Mouse (Mus musculus) CD8-positive naive resting alpha-beta T cell, adult 2 months (primary cell): ENCODE data around the gene Lgr5.

ENCODE experiments used
- DNase-seq, 2 experiments: peaks; one replicate each; pipeline ENCODE4 v3.0.0; 2022; ENCODE audit warnings: low read depth in 2 of 2, low spot score in 2 of 2

Gene Lgr5

DNA sequence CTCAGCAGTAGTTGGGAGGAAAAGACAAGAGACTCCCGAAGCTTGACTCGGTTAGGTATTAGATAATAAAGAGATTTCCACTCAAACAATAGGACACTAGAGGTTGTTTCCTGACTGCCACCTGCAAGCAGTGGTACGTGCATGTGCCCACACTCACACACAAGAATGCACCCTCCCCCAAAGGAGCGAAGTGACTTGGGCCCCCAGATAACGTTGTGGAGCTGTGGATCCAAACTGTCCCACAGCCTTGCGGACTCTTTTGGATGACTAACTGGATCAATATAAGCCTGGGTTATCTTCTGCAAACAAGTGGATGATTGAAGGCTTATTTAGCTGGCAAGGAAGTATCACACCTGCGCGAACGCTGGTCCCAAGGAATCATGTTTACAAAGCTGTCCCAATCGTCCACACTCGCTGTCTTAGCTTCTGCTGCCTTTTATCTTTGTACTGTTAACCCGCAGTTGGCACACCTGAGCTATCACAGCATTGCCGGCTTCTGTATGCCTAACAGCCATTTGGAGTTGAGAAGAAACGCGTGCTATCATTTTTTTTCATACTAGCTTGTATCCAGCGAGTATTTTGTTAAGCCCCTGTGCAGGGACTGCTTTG is 81.8 kb downstream of the Lgr5 start:
- no peak for DNase-seq

GRCm38 (mm10) chr10:115505155-115505554 is 82.4 kb downstream of the Lgr5 start:
- DNase-seq: no peak

DNA sequence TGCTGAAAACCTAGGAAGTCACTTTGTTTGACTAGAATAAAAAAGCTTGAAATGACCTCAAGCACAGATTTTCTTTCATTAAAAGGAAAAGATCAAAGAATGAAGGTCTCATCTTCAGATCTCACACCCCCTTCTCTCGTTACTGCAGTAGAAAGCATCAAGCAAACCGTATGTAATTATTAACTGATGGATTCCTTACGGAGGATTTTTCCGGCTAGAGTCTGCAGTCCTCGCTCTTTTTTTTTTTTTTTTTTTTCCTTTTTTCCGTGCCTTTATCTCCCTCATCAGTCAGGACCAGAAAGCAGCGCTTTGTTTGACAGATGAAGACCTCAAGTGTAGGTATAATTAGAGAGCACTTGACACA is 93.8 kb downstream of the Lgr5 start:
- no peak for DNase-seq

- no peak for DNase-seq
These were observed 94.4 kb downstream of the Lgr5 start for GRCm38 (mm10) chr10:115492956-115493777.

GRCm38 (mm10) chr10:115491803-115492510 is 95.6 kb downstream of the Lgr5 start:
- no peak for DNase-seq

DNA sequence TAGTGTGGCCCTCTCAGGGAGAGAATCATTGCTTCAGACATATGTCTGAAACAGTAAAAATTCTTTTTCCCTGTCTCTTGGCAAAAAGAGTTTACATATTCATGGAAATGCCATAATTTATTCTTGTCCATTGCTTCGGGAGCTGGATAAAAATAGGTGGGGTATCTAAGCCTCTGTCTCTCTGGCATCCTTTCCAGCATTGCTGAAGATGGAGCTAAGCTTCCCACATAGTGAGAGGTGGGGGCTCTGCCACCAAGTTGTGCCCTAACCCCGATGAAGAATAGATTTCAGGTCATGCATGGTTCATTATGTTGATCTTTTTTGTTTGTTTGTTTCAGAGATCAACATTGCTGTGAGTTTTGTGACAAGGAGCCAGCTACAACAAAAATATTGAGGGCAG is 102.0 kb downstream of the Lgr5 start:
- no peak for DNase-seq

- no peak for DNase-seq
These were observed 102.9 kb downstream of the Lgr5 start for GRCm38 (mm10) chr10:115484660-115485059.

- DNase-seq: no peak
These were observed 109.0 kb downstream of the Lgr5 start for GRCm38 (mm10) chr10:115478441-115479141.

- DNase-seq: no peak
These were observed 111.1 kb downstream of the Lgr5 start for GRCm38 (mm10) chr10:115476506-115476905.

GRCm38 (mm10) chr10:115475000-115475550 is 112.5 kb downstream of the Lgr5 start:
- no peak for DNase-seq

GRCm38 (mm10) chr10:115473213-115473961 is 114.2 kb downstream of the Lgr5 start:
- DNase-seq: no peak

DNA sequence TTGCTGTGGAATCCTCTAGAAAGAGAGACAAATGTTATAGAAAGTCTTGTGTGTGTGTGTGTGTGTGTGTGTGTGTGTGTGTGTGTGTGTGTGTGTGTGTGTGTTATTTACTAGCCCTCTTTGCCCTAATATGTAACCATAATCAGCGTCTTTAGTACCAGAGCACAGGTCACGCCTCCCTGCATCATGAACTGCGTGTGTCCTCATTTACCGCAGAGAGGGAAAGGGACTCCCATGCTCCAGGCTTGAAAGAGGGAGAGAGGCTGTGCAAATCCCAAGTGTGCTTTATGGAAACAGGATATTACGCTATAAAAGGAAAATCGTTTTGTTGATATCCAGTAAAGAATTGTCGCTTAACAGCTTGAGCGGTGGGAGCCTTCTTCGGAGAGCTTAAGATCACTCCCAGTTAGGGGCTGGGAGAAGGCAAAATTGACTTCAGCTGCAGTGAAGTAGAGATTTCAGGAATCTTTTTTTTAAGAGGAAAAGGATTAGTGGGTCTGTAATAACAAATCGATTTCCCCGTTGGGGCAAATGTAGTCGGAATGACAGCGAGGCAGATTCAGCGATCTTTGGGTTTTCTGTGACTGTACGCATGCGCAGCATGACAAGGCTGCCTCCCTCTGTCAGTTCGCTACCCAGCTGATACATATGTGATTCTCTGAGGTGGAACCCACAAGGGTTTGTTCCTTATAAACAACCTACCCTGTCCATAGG is 116.8 kb downstream of the Lgr5 start:
- DNase-seq: no peak

DNA sequence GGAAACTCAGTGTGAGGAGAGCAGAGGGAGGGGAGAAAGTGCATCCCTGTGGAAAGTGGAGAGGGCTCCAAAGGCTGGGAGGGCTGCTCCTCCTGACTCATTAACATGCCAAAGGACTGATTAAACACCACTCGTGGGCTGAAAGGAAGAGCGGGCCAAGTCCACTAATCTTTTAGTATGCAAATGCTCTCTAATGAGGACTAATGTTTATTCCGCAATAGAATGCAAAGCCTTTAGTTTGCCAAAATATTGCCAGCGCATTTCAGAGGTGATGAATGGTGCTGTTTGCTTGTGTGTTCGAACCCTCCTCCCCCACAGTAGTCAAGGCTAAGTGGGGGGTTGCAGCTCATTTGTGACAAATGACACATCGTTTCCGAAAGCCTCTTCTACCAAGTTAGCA is 118.5 kb downstream of the Lgr5 start:
- no peak for DNase-seq

- no peak for DNase-seq
These were observed 118.9 kb downstream of the Lgr5 start for GRCm38 (mm10) chr10:115468632-115469031.

DNA sequence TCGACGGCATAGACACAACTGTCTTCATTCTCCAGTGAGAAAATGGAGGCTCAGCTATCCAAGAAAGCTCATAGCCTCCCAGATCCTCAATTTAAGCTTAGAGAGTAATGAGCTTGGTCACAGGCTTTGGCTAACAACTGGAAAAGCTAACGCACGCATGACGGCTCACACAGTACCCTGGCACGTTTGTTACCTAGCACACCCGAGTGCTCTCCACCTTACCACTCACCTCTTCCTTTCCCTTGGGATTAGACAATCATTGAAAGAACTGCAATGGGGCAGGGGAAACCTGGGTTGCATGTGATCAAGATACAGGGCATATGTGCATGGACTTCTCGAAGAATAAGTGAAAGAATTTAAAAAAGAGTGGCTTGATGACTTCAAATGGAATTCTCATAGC is 119.6 kb downstream of the Lgr5 start:
- DNase-seq: no peak

DNA sequence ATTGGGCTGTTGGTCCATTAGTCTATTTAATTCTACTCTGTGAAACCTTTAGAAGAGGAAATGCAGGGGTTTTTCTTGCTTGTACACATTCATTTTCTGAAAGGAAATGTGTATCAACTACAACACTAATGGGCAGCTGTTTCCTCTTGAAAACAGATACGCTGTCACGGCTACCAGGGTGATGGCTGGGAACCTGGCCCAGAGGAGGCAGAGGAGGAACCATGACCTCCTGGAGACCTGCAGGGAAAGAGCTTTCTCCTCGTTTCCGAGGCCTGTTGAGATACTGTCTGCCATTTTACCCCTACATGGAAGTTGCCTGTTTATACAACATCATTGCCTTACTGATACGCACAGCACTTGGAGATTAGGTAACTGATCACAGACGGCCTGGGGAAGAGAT is 121.8 kb downstream of the Lgr5 start:
- no peak for DNase-seq

- no peak for DNase-seq
These were observed 122.5 kb downstream of the Lgr5 start for GRCm38 (mm10) chr10:115465072-115465471.

GRCm38 (mm10) chr10:115462646-115463045 is 124.9 kb downstream of the Lgr5 start:
- no peak for DNase-seq

DNA sequence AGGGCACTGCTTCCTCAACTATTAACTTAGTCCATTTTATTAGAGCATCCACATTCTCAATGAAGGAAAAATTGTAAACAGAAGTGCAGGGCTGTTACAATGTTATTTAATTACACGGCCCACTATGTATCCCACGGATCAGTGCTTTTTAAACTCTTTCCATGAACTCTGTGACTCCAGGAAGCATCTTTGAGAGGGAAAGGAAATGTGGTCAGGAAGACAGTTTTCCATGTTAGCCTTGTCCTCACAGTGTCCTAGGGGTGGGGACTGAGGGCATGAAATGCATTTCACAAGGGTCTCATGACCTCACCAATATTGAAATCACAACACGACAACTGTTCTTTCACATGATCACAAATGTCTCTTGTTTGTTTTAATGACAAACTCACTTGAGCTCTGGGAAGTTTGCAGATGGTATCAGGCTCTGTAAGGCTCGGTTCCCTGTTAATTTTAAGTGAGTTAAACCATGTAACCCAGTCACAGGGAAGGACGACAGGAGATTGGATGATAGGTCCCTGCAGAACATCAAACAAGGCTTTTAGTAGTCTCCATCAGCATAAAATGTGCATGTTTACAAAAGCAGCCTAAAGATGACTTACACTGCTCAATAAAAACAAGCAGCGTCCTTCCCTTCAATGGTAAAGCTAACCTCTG is 130.1 kb downstream of the Lgr5 start:
- DNase-seq: no peak
